Mouse (Mus musculus) erythroid progenitor cell, adult 5-6 weeks (primary cell): Measurements from ENCODE around the gene Ptprq. TPM values are rescaled to one million over a fixed set of nuclear protein-coding genes. Genes with fewer than 3 reads are reported as not detected.

Experiments used
- ATAC-seq: replicated peaks from 2 replicates; pipeline ENCODE4 v1.8.0; 2016; ENCODE audit warnings: moderate number of reproducible peaks, mild to moderate bottlenecking, moderate TSS enrichment, inconsistent platforms; ENCODE audit not compliant: poor library complexity, low FRiP score, severe bottlenecking
- total RNA-seq, 2 experiments: library from RNA; stranded (forward) in 1 of 2; stranded (reverse) in 1 of 2; fragments of 150-400 nt in 1 of 2; fragments of 186-747, 209-891 nt in 1 of 2; gene quantifications; 2 replicates each; pipeline versions ENCODE4 v1.2.3 to v1.2.4; 2015 to 2017; ENCODE audit warnings: low replicate concordance in 2 of 2

Gene Ptprq
- total RNA-seq, 2 experiments from 2014 or later: not detected

- ATAC-seq: no peak
Observed at GRCm38 (mm10) chr10:107493580-107494474, 226.0 kb downstream of the Ptprq start.

DNA sequence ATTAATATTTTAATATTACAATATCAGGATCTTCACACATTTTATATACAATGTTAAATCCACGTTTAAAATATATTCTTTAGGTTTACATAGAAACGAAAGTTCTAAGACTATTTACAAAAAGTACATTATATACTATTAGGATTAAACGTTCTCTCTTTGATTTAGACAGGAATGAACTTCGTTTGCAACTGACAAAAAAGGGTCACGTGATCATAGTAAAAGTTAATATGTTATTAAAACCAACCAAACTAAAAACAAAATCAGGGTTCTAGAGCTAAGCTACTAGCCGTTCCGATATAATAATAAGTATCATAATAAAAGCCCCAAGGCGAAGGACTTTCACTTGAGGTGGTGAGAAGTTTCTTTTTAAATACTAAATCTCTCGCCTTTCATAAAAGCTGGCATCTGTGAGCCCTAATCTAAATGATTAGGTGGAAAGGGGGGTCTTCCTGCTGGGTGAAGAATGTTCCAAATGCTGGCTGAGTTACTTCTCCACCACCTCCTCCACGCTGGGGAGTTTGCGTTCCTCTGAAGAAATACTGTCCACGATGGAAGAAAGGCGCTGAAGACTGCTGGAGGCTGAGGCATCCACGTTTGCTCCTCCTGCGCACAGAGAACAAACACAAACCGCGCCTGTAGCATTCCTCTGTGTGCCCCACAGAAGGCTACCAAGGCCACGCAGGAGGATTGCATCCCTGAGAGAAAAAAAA lies 226.8 kb downstream of the Ptprq start:
- ATAC-seq: no peak

DNA sequence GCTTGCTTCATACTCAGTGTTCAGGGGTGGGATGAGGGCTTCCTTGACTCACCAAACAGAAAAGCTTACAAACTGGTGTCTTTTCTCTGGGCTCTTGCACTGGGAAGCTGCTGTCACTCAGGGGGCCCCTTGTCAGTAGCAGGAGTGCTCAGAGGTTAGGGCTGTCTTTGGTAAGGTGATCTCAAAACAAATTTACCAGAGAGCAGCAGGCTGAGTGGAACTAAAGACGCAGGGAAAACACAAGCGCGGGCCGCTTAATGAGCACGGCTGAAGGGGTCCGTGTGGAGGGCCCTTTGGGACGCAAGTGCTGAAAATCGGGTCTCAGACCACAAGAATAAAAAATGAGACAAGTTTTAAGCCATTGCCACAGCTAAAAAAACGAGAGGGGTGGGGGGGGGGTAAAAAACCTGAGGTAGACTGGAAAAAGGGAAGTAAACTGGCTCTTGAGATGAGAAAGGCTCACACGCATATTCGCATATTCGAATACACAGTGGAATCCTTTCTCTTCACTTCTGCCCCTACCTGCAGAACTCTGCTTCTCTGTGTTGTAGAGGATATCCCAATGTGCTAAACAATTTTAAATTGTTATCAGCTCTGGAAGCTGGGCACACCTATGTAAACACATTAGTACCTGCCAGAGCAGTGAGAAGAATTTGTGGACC lies 231.1 kb downstream of the Ptprq start:
- ATAC-seq: no peak

- no peak for ATAC-seq
Observed at GRCm38 (mm10) chr10:107486770-107487169, 233.1 kb downstream of the Ptprq start.

- no peak for ATAC-seq
Observed at GRCm38 (mm10) chr10:107485870-107486269, 234.0 kb downstream of the Ptprq start, which contains the start of gene Myf5. Myf5 (minus strand) TSS chr10:107486134.

GRCm38 (mm10) chr10:107484050-107484449 lies 235.8 kb downstream of the Ptprq start:
- ATAC-seq: no peak

GRCm38 (mm10) chr10:107473497-107473896 lies 246.4 kb downstream of the Ptprq start:
- no peak for ATAC-seq

DNA sequence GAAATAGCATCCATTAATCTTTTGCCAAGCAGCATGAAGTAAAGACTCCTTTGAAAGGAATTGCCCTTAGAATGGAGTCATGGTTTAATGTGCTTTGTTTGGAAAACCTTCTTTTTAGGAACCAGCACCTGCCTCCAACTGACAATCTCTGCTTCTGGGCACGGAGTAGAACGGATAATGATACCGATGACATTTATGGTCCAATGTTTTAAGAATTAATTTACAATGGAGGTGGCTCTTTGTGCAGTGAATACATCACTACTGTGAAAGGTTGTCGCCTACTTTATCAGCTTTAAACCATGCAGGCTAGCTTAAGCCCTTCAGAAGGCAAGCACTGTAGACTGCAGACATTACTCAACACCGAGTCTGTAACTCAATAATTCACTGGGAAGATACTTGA lies 248.1 kb downstream of the Ptprq start:
- no peak for ATAC-seq

GRCm38 (mm10) chr10:107467819-107468218 lies 252.0 kb downstream of the Ptprq start:
- no peak for ATAC-seq

Other genes starting within 250 kb of the Ptprq start
- gene Myf5, start 233.9 kb downstream of the Ptprq start, total RNA-seq (2015; ENCODE audit: low replicate concordance): not detected in 2 replicates
- not detected in 2 replicates for gene Myf5, start 233.9 kb downstream of the Ptprq start, total RNA-seq (2017; ENCODE audit: low replicate concordance)
- not detected in 2 replicates for gene Myf6, start 225.3 kb downstream of the Ptprq start, total RNA-seq (2015; ENCODE audit: low replicate concordance)
- not detected in 2 replicates for gene Myf6, start 225.3 kb downstream of the Ptprq start, total RNA-seq (2017; ENCODE audit: low replicate concordance)
- 0.36 and 0.42 TPM in 2 replicates for gene Otogl, start 192.1 kb upstream of the Ptprq start, total RNA-seq (2015; ENCODE audit: low replicate concordance)
- not detected in 2 replicates for gene Otogl, start 192.1 kb upstream of the Ptprq start, total RNA-seq (2017; ENCODE audit: low replicate concordance)